9 mouse cellular contexts compared by ENCODE assay signal in genomic region chr2:46465389-46465788, GRCm38 (mm10).
A peak's percentile ranks its signal among the peaks of the same experiment; 100 is the strongest.
DNase-seq lines count a peak whose midpoint lies in the region; ATAC-seq and TF ChIP-seq lines count a peak whose summit lies in the region.
"Had no signal": no experiment of that assay in that cellular context is flagged by ENCODE, and none has a peak within 500 bp of the region (broad histone marks: within the 10 kb centered on the region; RNA-seq: fewer than 3 reads in every experiment).

No protein-coding gene starts in this region.

- no peak; the same call in 1 of the 2 replicates for ATAC-seq in limb, embryonic 14.5 days (ENCODE audit: low FRiP score, low read depth)

- no peaks in the 10 kb centered on the region for H3K36me3 ChIP-seq in limb, embryonic 14.5 days (ENCODE audit: control insufficient read depth, insufficient read depth, low read length)
- H3K36me3 ChIP-seq: hindbrain, embryonic 15.5 days had no signal

- H3K9ac ChIP-seq in limb, embryonic 14.5 days (ENCODE audit: low read depth, low read length, severe bottlenecking) = no peak overlapping the region
- H3K9ac ChIP-seq: hindbrain, embryonic 15.5 days had no signal

- no peak overlapping the region for H3K27ac ChIP-seq in limb, embryonic 14.5 days (replicated peaks; ENCODE audit: low read depth, low read length)
- H3K27ac ChIP-seq: hindbrain, embryonic 15.5 days had no signal

- DNase-seq in heart, adult 11 months = peak; percentile 93
- DNase-seq in heart, adult 8-10 months (ENCODE audit: low spot score) = no peak
- DNase-seq in 3T3-L1 (ENCODE audit: low read depth, low spot score) = peak; percentile 27
- DNase-seq in brain, embryonic 14.5 days (ENCODE audit: low read depth) = peak; percentile 87
- DNase-seq in limb, embryonic 14.5 days (ENCODE audit: low spot score) = peak; percentile 74
- no peak for DNase-seq in frontal cortex, postnatal 36 days (ENCODE audit: low spot score in 2 of 2)
- no peak for DNase-seq in natural killer cell, adult 2 months (ENCODE audit: low spot score in 2 of 2)
- DNase-seq in frontal cortex, postnatal 25 days (ENCODE audit: low spot score in 2 of 2) = no peak

- H3K4me2 ChIP-seq in limb, embryonic 14.5 days (replicated peaks; ENCODE audit: low read depth, low read length, severe bottlenecking) = no peak overlapping the region; the same call in 1 of the 2 replicates
- H3K4me2 ChIP-seq: hindbrain, embryonic 15.5 days had no signal

- no peak overlapping the region for H3K4me3 ChIP-seq in limb, embryonic 14.5 days (replicated peaks; ENCODE audit: low read length)
- H3K4me3 ChIP-seq: hindbrain, embryonic 15.5 days had no signal

- H3K9me3 ChIP-seq in limb, embryonic 14.5 days (ENCODE audit: control insufficient read depth, low read length) = no peaks in the 10 kb centered on the region
- H3K9me3 ChIP-seq: hindbrain, embryonic 15.5 days had no signal

- no peaks in the 10 kb centered on the region for H3K27me3 ChIP-seq in limb, embryonic 14.5 days (ENCODE audit: control insufficient read depth, insufficient read depth, low read length)
- H3K27me3 ChIP-seq: hindbrain, embryonic 15.5 days had no signal

- peaks cover 5% of the 10 kb centered on the region; the same call in 1 of the 2 replicates for H3K4me1 ChIP-seq in limb, embryonic 14.5 days (ENCODE audit: control insufficient read depth, insufficient read depth, low read length)

- TF ChIP-seq POLR2A in brain, embryonic 14.5 days (IDR thresholded peaks at IDR 0.05; ENCODE audit: borderline replicate concordance, extremely low read depth, insufficient read depth, insufficient read length, poor library complexity, severe bottlenecking) = no peak
- no peak for TF ChIP-seq POLR2A in limb, embryonic 14.5 days (IDR thresholded peaks at IDR 0.05; ENCODE audit: borderline replicate concordance, extremely low read depth, insufficient read depth, insufficient read length)

- 19% methylated on average over 4 of the region's 4 CpGs for WGBS in limb, embryonic 14.5 days

- TF ChIP-seq CTCF in brain, embryonic 14.5 days (IDR thresholded peaks at IDR 0.05; ENCODE audit: borderline replicate concordance, extremely low read depth, insufficient read depth, insufficient read length) = no peak

Comparison
In these comparisons a context has a peak if more than half of its experiments do, and no peak if none do; other contexts are left out.
1. DNase-seq: peak in heart, adult 11 months (single experiment), 3T3-L1 (single experiment), brain, embryonic 14.5 days (single experiment) and limb, embryonic 14.5 days (single experiment); none in heart, adult 8-10 months (single experiment), frontal cortex, postnatal 36 days (0 of 2), natural killer cell, adult 2 months (0 of 2) and frontal cortex, postnatal 25 days (0 of 2).